Mouse (Mus musculus) stomach, embryonic 16.5 days (tissue): ENCODE measurements around the gene Amigo3. TPM values are rescaled to one million over a fixed set of nuclear protein-coding genes. Genes with fewer than 3 reads are reported as not detected.

Source experiments
- ATAC-seq: fragments of 200-750 bp; cut with Nextera tagmentation; 2 replicates; pipeline ENCODE4 v1.8.0; 2017; ENCODE audit warnings: moderate number of reproducible peaks, moderate TSS enrichment; ENCODE audit not compliant: insufficient read depth, low FRiP score
- H3K27ac ChIP-seq: fragments of 300-500 bp; sonication (generic); 2 replicates; pipeline ENCODE4 v1.5.1; 2014; ENCODE audit warnings: low read length
- H3K27me3 ChIP-seq: fragments of 300-500 bp; sonication (generic); 2 replicates; pipeline ENCODE4 v1.6.1; 2014; ENCODE audit warnings: low read length, control low read depth, mixed read lengths; ENCODE audit not compliant: control insufficient read depth, insufficient read depth
- H3K36me3 ChIP-seq: fragments of 300-500 bp; sonication (generic); 2 replicates; pipeline ENCODE4 v1.6.1; 2014; ENCODE audit warnings: low read length; ENCODE audit not compliant: control insufficient read depth, insufficient read depth
- H3K4me1 ChIP-seq: fragments of 300-500 bp; sonication (generic); 2 replicates; pipeline ENCODE4 v1.6.1; 2014; ENCODE audit warnings: low read length, control low read depth, mixed read lengths; ENCODE audit not compliant: control insufficient read depth, insufficient read depth
- H3K4me2 ChIP-seq: fragments of 300-500 bp; sonication (generic); 2 replicates; pipeline ENCODE4 v1.6.1; 2014; ENCODE audit warnings: low read depth, low read length, mixed read lengths
- H3K4me3 ChIP-seq: fragments of 300-500 bp; sonication (generic); replicated peaks from 2 replicates; pipeline ENCODE4 v1.5.1; 2014; ENCODE audit warnings: mild to moderate bottlenecking, low read length
- H3K9ac ChIP-seq: fragments of 300-500 bp; sonication (generic); 2 replicates; pipeline ENCODE4 v1.6.1; 2014; ENCODE audit warnings: low read length
- H3K9me3 ChIP-seq: fragments of 300-500 bp; sonication (generic); replicated peaks from 2 replicates; pipeline ENCODE4 v1.6.1; 2016; ENCODE audit warnings: low read length, control low read depth; ENCODE audit not compliant: control insufficient read depth
- WGBS: fragments of 180-500 bp; shearing (Covaris S2); extraction: QIAGEN DNeasy Blood & Tissue Kit; methylation state at CpG from one replicate; pipeline ENCODE4 v1.1.7; 2014; 5-methylcytosine and 5-hydroxymethylcytosine counted together
- polyA plus RNA-seq: library from polyadenylated mRNA; unstranded; fragments of >200 nt; fragmentation: Nextera tagmentation; extraction: Ambion mirVana; gene quantifications from 2 replicates; pipeline ENCODE4 v1.2.1, GENCODE M21; 2015

The Amigo3 gene
- polyA plus RNA-seq, 1 experiment from 2014 or later, result 3.9 TPM

DNA sequence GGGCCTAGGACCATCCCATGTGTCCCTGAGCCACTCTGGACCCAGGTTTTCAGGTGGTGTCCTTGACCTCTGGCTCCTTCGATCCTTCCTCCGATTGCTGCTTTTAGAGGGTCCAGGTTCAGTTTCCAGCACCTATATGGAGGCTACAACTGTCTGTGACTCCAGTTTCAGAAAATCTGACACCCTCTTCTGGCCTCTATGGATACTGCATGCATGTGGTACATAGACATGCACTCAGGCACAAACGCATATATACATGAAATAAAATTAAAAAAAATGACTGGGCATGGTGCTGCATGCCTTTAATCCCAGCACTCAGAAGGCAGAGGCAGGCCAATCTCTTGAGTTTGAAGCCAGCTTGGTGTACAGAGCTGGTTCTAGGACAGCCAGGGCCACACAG lies 25.1 kb upstream of the Amigo3 start:
- H3K9me3 ChIP-seq, result no peaks in the 10 kb centered on the region
- 95% methylated on average over 3 of the region's 3 CpGs for WGBS
- H3K4me1 ChIP-seq, result no peaks in the 10 kb centered on the region
- H3K27me3 ChIP-seq, result no peaks in the 10 kb centered on the region
- no peak overlapping the region for H3K9ac ChIP-seq
- no peak overlapping the region for H3K27ac ChIP-seq
- no peak overlapping the region for H3K4me2 ChIP-seq
- no peak for ATAC-seq
- peaks cover 27% of the 10 kb centered on the region for H3K36me3 ChIP-seq
- no peak overlapping the region for H3K4me3 ChIP-seq

- Histone ChIP-seq H3K4me3 (no peak overlapping the region), H3K4me1 (no peaks in the 10 kb centered on the region), H3K4me2 (no peak overlapping the region), H3K9ac (no peak overlapping the region), H3K27ac (no peak overlapping the region), H3K9me3 (no peaks in the 10 kb centered on the region), H3K36me3 (peaks cover 18% of the 10 kb centered on the region), H3K27me3 (no peaks in the 10 kb centered on the region)
- no peak for ATAC-seq
- WGBS, result 94% methylated on average over 5 of the region's 5 CpGs
Measured at GRCm38 (mm10) chr9:108032126-108032525, 20.8 kb upstream of the Amigo3 start.

GRCm38 (mm10) chr9:108035331-108036156 lies 17.4 kb upstream of the Amigo3 start:
- peaks cover 10% of the 10 kb centered on the region for H3K36me3 ChIP-seq
- no peak overlapping the region for H3K9ac ChIP-seq
- H3K27ac ChIP-seq, result peak overlapping the region; percentile 37; the same call in 1 of the 2 replicates
- peak; percentile 50; the same call in 1 of the 2 replicates for ATAC-seq
- no peaks in the 10 kb centered on the region for H3K9me3 ChIP-seq
- WGBS, result 93% methylated on average over 2 of the region's 2 CpGs
- H3K4me2 ChIP-seq, result no peak overlapping the region
- no peak overlapping the region for H3K4me3 ChIP-seq
- H3K4me1 ChIP-seq, result no peaks in the 10 kb centered on the region
- no peaks in the 10 kb centered on the region for H3K27me3 ChIP-seq

DNA sequence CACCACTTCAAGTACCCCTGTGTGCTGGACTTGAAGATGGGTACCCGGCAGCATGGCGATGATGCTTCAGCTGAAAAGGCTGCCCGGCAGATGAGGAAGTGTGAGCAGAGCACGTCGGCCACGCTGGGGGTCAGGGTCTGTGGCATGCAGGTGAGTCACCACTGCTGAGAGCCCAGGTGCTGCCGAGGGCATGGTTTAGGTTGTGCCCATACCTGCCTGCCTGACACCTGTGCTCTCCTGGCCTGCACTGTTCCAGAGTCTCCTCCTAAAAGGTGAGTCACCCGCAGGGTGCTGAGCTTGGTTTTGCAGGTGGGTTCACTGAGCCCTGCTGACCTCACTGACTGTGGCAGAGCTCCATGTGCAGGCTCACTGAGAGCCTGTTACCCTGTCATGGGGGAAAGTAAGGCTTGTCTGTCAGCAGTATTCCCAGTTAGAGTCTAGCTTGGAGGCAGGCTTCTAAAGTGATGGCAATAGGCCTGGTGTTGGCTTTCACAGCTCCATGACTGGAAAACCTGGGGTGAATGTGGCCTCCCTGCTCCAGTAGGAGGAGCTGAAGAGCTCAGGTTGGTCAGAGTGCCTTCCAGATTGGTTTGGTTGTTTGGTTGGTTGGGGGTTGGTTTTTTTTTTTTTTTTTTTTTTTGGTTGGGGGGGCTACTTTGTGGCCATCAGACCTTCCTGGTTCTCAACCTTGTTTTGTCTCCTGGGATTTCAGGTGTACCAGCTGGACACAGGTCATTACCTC lies 8.0 kb upstream of the Amigo3 start:
- Histone ChIP-seq H3K9ac (no peak overlapping the region), H3K4me1 (peaks cover 14% of the 10 kb centered on the region), H3K27ac (no peak overlapping the region), H3K4me2 (no peak overlapping the region), H3K4me3 (no peak overlapping the region), H3K27me3 (no peaks in the 10 kb centered on the region), H3K9me3 (no peaks in the 10 kb centered on the region), H3K36me3 (peaks cover 28% of the 10 kb centered on the region)
- WGBS, result 94% methylated on average over 8 of the region's 8 CpGs
- no peak for ATAC-seq

DNA sequence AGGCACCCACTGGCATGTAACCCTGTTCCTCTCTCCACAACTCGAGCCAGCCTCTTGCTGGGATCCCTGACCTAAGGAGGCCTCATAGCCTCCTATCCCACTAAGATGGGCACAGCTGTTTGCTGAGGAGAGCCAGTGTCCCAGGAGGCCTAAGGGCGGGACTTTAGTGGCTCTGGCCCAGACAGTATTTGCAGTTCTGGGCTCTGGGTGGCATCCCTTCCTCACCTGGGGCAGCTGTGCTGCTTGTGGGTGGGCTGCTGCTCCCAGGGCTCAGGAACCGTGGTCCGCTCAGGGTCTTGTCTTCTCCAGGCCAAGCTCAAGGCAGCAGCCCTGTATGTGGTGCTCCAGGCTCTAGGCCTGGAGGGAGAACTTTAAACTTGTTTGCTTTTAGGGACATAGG lies 6.4 kb upstream of the Amigo3 start:
- Histone ChIP-seq H3K4me1 (peaks cover 19% of the 10 kb centered on the region), H3K4me3 (no peak overlapping the region), H3K9me3 (no peaks in the 10 kb centered on the region), H3K27me3 (no peaks in the 10 kb centered on the region), H3K36me3 (peaks cover 30% of the 10 kb centered on the region), H3K9ac (no peak overlapping the region), H3K27ac (no peak overlapping the region), H3K4me2 (no peak overlapping the region)
- WGBS, result 91% methylated on average over 4 of the region's 4 CpGs
- no peak for ATAC-seq

DNA sequence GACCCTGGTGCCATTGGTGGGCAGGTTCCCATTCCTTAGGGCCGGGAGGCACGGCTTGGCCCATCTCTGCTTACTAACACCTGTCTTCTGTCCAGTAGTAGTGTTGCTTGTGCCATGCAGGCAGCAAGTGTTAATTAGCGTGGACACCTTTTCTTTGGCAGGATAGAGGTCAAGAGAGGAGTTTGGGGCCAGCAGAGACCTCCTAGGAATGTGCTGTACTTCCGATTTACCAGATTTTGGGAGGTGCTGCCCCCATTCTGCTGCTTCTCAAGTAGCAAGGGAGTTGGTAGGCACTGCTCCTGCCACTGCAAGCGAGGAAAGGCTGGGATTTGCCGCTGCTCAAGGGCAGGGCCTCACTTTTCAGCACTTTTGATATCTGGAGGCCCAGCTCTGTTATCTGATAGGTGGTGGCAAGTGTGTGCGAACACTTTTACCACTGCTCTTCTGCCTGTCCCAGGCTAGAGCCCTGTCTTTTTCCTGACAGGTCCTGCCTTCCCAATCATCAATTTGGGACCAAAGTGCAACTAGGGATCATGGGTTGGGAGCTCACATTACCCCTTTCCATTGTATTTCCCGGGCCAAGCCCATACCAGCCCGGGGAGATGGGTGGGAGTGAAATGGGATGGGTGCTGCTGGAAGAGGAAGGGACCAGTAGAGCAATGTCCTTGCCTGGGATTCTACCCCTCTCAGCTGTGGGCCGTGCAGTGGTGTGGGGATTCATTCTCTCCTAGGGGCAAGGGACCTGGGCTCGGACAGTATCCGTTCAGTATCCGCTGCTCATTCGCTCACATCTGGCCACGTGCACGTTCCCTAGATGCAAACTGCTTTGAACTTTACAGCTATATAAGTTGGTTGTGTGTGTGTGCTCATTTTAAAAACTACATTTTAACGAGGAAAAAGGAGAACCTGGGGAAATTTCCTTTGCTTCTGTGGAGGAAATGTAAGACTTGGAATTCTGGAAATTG lies 5.1 kb upstream of the Amigo3 start:
- Histone ChIP-seq H3K9ac (peak overlapping the region; percentile 73), H3K9me3 (no peaks in the 10 kb centered on the region), H3K27me3 (no peaks in the 10 kb centered on the region), H3K4me3 (peak overlapping the region; percentile 91), H3K27ac (peak overlapping the region; percentile 86), H3K4me2 (peak overlapping the region; percentile 80), H3K4me1 (peaks cover 25% of the 10 kb centered on the region), H3K36me3 (peaks cover 29% of the 10 kb centered on the region)
- ATAC-seq, result no peak
- 42% methylated on average over 17 of the region's 17 CpGs for WGBS

- Histone ChIP-seq H3K27ac (peak overlapping the region; percentile 86), H3K4me1 (peaks cover 30% of the 10 kb centered on the region), H3K36me3 (peaks cover 29% of the 10 kb centered on the region), H3K9ac (peak overlapping the region; percentile 73), H3K4me2 (peak overlapping the region; percentile 80), H3K4me3 (peak overlapping the region; percentile 91), H3K9me3 (no peaks in the 10 kb centered on the region), H3K27me3 (no peaks in the 10 kb centered on the region)
- WGBS, result under 1% methylated on average over 19 of the region's 19 CpGs
- ATAC-seq, result 0 out of 2 replicates have a peak, but pooled peaks have one; percentile 0
Measured at GRCm38 (mm10) chr9:108048566-108048955, 4.4 kb upstream of the Amigo3 start.

GRCm38 (mm10) chr9:108049016-108049455 lies 3.9 kb upstream of the Amigo3 start, which contains the start of gene Gmppb:
Gene Gmppb (plus strand): TSS chr9:108049242.
- WGBS, result under 1% methylated on average over 36 of the region's 39 CpGs
- no peaks in the 10 kb centered on the region for H3K27me3 ChIP-seq
- peak; percentile 93 for ATAC-seq
- H3K4me3 ChIP-seq, result peak within 1 kb of the TSS; percentile 91
- H3K36me3 ChIP-seq, result peaks cover 29% of the 10 kb centered on the region
- H3K27ac ChIP-seq, result peak within 1 kb of the TSS; percentile 86
- H3K4me2 ChIP-seq, result peak within 1 kb of the TSS; percentile 88
- H3K4me1 ChIP-seq, result peaks cover 31% of the 10 kb centered on the region
- H3K9me3 ChIP-seq, result no peaks in the 10 kb centered on the region
- H3K9ac ChIP-seq, result peak within 1 kb of the TSS; percentile 89
